Mouse (Mus musculus) lung, postnatal 0 days (tissue): ENCODE data around the gene Rnf113a1. TPM values are rescaled to one million over a fixed set of nuclear protein-coding genes. Genes with fewer than 3 reads are reported as not detected.
"Not testable (repeated sequence)": the region's sequence is repeated elsewhere in the genome, so short reads cannot be mapped to it uniquely, and the experiment has no call there.

Experiments
- ATAC-seq: fragments of 200-750 bp; cut with Nextera tagmentation; 2 replicates; pipeline ENCODE4 v1.8.0; 2017; ENCODE audit warnings: moderate library complexity
- DNase-seq: peaks from one replicate; pipeline ENCODE4 v3.0.0-alpha.2; 2016; ENCODE audit warnings: low spot score
- H3K27ac ChIP-seq: fragments of 300-500 bp; sonication (generic); 2 replicates; pipeline ENCODE4 v1.5.1; 2014; ENCODE audit warnings: antibody characterized with exemption, mild to moderate bottlenecking, low read length, mixed read lengths
- H3K27me3 ChIP-seq: fragments of 300-500 bp; sonication (generic); replicated peaks from 2 replicates; pipeline ENCODE4 v1.6.1; 2014; ENCODE audit warnings: low read length, mixed read lengths; ENCODE audit not compliant: insufficient read depth
- H3K36me3 ChIP-seq: fragments of 300-500 bp; sonication (generic); 2 replicates; pipeline ENCODE4 v1.6.1; 2014; ENCODE audit warnings: low read length, mixed read lengths; ENCODE audit not compliant: insufficient read depth
- H3K4me1 ChIP-seq: fragments of 300-500 bp; sonication (generic); 2 replicates; pipeline ENCODE4 v1.6.1; 2014; ENCODE audit warnings: antibody characterized with exemption, low read depth, low read length, mixed read lengths; ENCODE audit not compliant: insufficient read depth
- H3K4me2 ChIP-seq: fragments of 300-500 bp; sonication (generic); replicated peaks from 2 replicates; pipeline ENCODE4 v1.6.1; 2014; ENCODE audit warnings: low read depth, mild to moderate bottlenecking, low read length, moderate library complexity, mixed read lengths
- H3K4me3 ChIP-seq: fragments of 300-500 bp; sonication (generic); 2 replicates; pipeline ENCODE4 v1.5.1; 2014; ENCODE audit warnings: low read depth, low read length
- H3K9ac ChIP-seq: fragments of 300-500 bp; sonication (generic); replicated peaks from 2 replicates; pipeline ENCODE4 v1.6.1; 2014; ENCODE audit warnings: low read depth, mild to moderate bottlenecking
- H3K9me3 ChIP-seq: fragments of 300-500 bp; sonication (generic); 2 replicates; pipeline ENCODE4 v1.6.1; 2016; ENCODE audit warnings: low read length, mixed read lengths
- CTCF ChIP-seq: IDR thresholded peaks from 2 replicates; pipeline ENCODE4 v1.5.1; 2016; ENCODE audit warnings: antibody characterized with exemption, mild to moderate bottlenecking
- EP300 ChIP-seq: IDR thresholded peaks from 2 replicates; pipeline ENCODE4 v1.6.1; 2016; ENCODE audit warnings: antibody characterized with exemption, mild to moderate bottlenecking, control low read depth
- WGBS: fragments of 180-500 bp; shearing (Covaris S2); extraction: QIAGEN DNeasy Blood & Tissue Kit; methylation state at CpG from one replicate; pipeline ENCODE4 v1.1.7; 2014; 5-methylcytosine and 5-hydroxymethylcytosine counted together
- polyA plus RNA-seq: library from polyadenylated mRNA; unstranded; fragments of >200 nt; fragmentation: Nextera tagmentation; extraction: Ambion mirVana; gene quantifications from 2 replicates; pipeline ENCODE4 v1.2.1, GENCODE M21; 2015

Rnf113a1 gene
- polyA plus RNA-seq, 1 experiment from 2014 or later, result 6.1 TPM

DNA sequence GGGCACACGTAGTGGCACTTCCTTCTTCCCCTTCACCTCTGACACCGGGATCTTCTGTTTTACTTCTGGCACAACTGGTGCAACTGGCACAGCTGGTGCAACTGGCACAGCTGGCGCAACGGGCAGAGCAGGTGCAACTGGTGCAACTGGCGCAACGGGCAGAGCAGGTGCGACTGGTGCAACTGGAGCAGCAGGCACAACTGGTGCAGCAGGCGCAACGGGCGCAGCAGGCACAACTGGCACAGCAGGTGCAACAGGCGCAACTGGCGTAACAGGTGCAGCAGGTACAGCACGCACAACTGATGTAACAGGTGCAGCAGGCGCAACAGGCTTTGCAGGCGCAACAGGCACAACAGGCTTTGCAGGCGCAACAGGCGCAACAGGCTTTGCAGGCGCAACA lies 27.9 kb upstream of the Rnf113a1 start:
- DNase-seq, result no peak
- no peaks in the 10 kb centered on the region for H3K4me1 ChIP-seq
- H3K36me3 ChIP-seq, result no peaks in the 10 kb centered on the region
- TF ChIP-seq CTCF (no peak), EP300 (no peak)
- 74% methylated on average over 18 of the region's 18 CpGs for WGBS
- H3K4me3 ChIP-seq, result no peak overlapping the region
- no peak overlapping the region for H3K27ac ChIP-seq
- H3K9ac ChIP-seq, result no peak overlapping the region
- H3K4me2 ChIP-seq, result no peak overlapping the region
- H3K27me3 ChIP-seq, result no peaks in the 10 kb centered on the region
- no peak for ATAC-seq
- no peaks in the 10 kb centered on the region for H3K9me3 ChIP-seq

DNA sequence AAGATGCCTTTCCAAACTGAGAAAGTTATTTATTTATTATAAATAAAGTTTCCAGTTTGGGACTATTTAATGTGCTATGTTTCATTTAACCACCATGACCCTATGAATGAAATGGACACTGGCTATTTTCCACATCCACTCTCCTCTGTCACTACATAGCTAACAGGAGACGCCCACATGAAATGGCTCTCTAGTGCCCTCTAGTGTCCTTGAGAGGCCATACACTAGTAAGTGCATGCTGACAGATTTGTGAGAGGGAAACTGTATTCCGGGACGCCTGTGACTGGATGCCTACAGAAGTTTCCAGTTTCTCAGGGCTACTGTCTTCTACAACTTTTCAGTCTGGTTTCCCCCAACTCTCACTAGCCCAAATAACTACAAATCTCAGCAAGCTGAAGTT lies 24.0 kb upstream of the Rnf113a1 start:
- TF ChIP-seq CTCF (peak; percentile 76), EP300 (no peak)
- DNase-seq (peak; percentile 56), ATAC-seq (peak; percentile 49)
- Histone ChIP-seq H3K9ac (no peak overlapping the region), H3K36me3 (no peaks in the 10 kb centered on the region), H3K4me1 (no peaks in the 10 kb centered on the region), H3K27ac (no peak overlapping the region), H3K27me3 (no peaks in the 10 kb centered on the region), H3K4me2 (no peak overlapping the region), H3K4me3 (no peak overlapping the region), H3K9me3 (no peaks in the 10 kb centered on the region)
- WGBS, result 14% methylated on average over 3 of the region's 3 CpGs

DNA sequence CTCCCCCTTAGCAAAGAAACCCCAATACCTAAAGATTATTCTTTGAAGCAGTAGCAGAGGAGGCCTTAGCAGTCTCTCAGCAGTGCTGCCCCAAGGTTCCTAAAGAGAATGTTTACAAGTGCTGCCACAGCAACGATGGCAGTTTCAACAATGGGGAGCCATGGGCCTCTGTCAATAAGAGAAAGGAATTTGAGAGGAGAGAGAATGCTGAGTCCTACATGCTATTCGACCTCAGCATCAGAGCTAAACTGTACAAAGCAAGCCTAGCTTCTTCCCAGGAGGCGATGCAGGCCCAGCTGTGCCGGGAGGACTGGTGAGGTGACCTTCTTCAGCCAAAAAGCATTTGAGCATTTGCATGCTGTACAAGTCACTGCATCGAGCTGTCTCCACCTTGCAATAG lies 22.3 kb upstream of the Rnf113a1 start, which contains the start of gene Akap14:
Gene Akap14, minus strand, starts transcription at position 101 of the 400 bp plus-strand sequence.
- 53% methylated on average over 5 of the region's 5 CpGs for WGBS
- Histone ChIP-seq H3K9me3 (no peaks in the 10 kb centered on the region), H3K4me2 (no peak within 1 kb of the TSS), H3K4me3 (no peak within 1 kb of the TSS), H3K4me1 (no peaks in the 10 kb centered on the region), H3K36me3 (no peaks in the 10 kb centered on the region), H3K27ac (no peak within 1 kb of the TSS), H3K27me3 (no peaks in the 10 kb centered on the region), H3K9ac (no peak within 1 kb of the TSS)
- ATAC-seq (no peak), DNase-seq (no peak)
- TF ChIP-seq CTCF, result no peak
- TF ChIP-seq EP300, result no peak

DNA sequence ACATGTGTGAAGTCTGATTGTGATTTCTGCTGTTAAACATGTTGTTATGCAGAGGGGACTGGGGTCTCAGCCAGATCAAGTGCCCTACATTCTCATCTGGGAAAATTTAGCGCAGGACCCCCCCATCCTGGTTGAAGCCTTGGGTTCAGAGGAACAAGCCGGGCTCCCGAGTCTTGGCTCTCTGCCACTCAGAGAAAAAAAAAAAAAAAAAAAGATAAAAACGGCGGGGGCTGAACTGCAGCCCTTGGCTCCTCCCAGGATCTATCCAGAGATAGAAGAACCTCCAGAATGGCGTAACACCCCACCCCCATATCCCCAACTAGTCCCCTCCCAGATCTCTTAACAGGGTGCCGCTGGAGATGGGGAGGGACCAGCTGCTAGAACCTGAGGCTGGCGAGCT lies 6.6 kb upstream of the Rnf113a1 start:
- not testable (repeated sequence) for H3K36me3 ChIP-seq, H3K27me3 ChIP-seq, DNase-seq, ATAC-seq, H3K27ac ChIP-seq, H3K4me1 ChIP-seq, H3K9me3 ChIP-seq, H3K9ac ChIP-seq, H3K4me3 ChIP-seq
- WGBS, result 55% methylated on average over 8 of the region's 8 CpGs
- H3K4me2 ChIP-seq, result 0 out of 2 replicates have a peak overlapping the region, but pooled peaks have one; percentile 5

DNA sequence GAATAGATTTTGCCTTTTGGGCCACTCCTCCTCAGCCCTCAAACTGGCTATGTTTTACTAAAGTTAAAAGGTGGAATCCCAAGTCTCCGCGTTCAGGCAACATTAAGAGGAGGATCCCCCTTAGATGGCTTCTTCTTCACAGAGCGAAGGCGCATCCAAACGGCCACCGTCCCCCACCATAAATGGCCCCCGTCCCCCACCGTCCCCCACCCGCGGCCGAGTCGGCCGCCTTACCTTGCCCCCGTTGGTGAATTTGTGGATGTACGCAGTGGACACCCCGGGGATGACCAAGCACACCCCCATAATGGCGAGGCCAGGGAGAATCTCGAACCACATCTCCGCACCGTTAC lies 315 bp upstream of the Rnf113a1 start:
- Histone ChIP-seq H3K27ac (peak overlapping the region; percentile 32; the same call in 1 of the 2 replicates), H3K9me3 (no peaks in the 10 kb centered on the region), H3K4me2 (peak overlapping the region; percentile 61), H3K9ac (peak overlapping the region; percentile 6; the same call in 1 of the 2 replicates), H3K4me3 (peak overlapping the region; percentile 52), H3K27me3 (no peaks in the 10 kb centered on the region), H3K4me1 (no peaks in the 10 kb centered on the region), H3K36me3 (no peaks in the 10 kb centered on the region)
- no peak for TF ChIP-seq CTCF
- TF ChIP-seq EP300, result no peak
- ATAC-seq (no peak; the same call in 1 of the 2 replicates), DNase-seq (no peak)
- 31% methylated on average over 18 of the region's 20 CpGs for WGBS

DNA sequence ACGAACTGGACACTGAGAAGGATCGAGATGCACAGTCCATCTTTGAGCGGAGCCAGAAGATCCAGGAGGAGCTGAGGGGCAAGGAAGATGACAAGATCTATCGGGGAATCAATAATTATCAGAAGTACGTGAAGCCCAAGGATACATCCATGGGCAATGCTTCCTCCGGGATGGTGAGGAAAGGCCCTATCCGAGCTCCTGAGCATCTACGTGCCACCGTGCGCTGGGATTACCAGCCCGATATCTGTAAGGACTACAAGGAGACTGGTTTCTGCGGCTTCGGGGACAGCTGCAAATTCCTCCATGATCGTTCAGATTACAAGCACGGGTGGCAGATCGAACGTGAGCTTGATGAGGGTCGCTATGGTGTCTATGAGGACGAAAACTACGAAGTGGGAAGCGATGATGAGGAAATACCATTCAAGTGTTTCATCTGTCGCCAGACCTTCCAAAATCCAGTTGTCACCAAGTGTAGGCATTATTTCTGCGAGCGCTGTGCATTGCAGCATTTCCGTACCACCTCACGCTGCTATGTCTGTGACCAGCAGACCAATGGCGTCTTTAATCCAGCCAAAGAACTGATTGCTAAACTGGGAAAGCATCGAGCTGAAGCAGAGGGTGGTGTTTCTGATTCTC lies 817 bp downstream of the Rnf113a1 start:
- Histone ChIP-seq H3K27me3 (no peaks in the 10 kb centered on the region), H3K9me3 (no peaks in the 10 kb centered on the region), H3K4me1 (no peaks in the 10 kb centered on the region), H3K27ac (peak overlapping the region; percentile 32; the same call in 1 of the 2 replicates), H3K4me3 (peak overlapping the region; percentile 52), H3K4me2 (peak overlapping the region; percentile 61), H3K9ac (peak overlapping the region; percentile 23; the same call in 1 of the 2 replicates), H3K36me3 (no peaks in the 10 kb centered on the region)
- 17% methylated on average over 28 of the region's 28 CpGs for WGBS
- ATAC-seq (no peak), DNase-seq (no peak)
- TF ChIP-seq CTCF (no peak), EP300 (no peak)

DNA sequence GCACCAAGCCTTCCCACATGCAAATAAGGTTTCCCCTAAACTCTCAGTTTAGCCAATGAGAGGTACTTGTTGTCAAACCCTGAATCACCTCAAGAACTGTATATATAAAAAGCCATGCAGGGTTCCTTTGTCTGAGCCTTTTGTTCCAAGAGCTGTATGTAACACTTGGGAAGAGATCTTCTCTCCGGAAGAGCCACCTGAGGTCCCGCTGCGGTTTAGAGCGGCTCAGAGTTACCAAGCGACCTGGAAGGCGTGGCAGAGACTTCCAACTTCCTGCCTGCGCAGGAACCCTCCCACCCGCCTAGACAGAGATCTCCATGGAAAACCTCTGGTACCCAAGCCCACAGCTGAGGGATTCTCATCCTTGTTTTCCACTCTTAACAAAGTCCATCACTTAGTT lies 7.6 kb downstream of the Rnf113a1 start:
- H3K9ac ChIP-seq, result no peak overlapping the region
- ATAC-seq (no peak), DNase-seq (no peak)
- no peaks in the 10 kb centered on the region for H3K27me3 ChIP-seq
- H3K4me3 ChIP-seq, result no peak overlapping the region
- WGBS, result 56% methylated on average over 8 of the region's 8 CpGs
- TF ChIP-seq EP300 (no peak), CTCF (no peak)
- H3K4me1 ChIP-seq, result no peaks in the 10 kb centered on the region
- H3K4me2 ChIP-seq, result no peak overlapping the region
- H3K27ac ChIP-seq, result no peak overlapping the region
- no peaks in the 10 kb centered on the region for H3K9me3 ChIP-seq
- no peaks in the 10 kb centered on the region for H3K36me3 ChIP-seq
